Mouse (Mus musculus): ENCODE data around the gene Nptx1. TPM values are rescaled to one million over a fixed set of nuclear protein-coding genes. Genes with fewer than 3 reads are reported as not detected.
A peak's percentile ranks its signal among the peaks of the same experiment; 100 is the strongest.

The Nptx1 gene
- total RNA-seq, 2 experiments from 2014 or later = 492 to 504 TPM

GRCm38 (mm10) chr11:119524545-119524949 lies 23.0 kb downstream of the Nptx1 start:
- peak in 1 of 2 experiments; percentile 79 for DNase-seq (ENCODE audit: low spot score in 2 of 2)

GRCm38 (mm10) chr11:119523392-119523791 lies 24.2 kb downstream of the Nptx1 start:
- no peak for DNase-seq (ENCODE audit: low spot score in 2 of 2)

- no peak for DNase-seq (ENCODE audit: low spot score in 2 of 2)
Observed at GRCm38 (mm10) chr11:119522779-119523178, 24.8 kb downstream of the Nptx1 start.

GRCm38 (mm10) chr11:119521920-119522710 lies 25.4 kb downstream of the Nptx1 start:
- DNase-seq (ENCODE audit: low spot score in 2 of 2) = no peak

- no peak for DNase-seq (ENCODE audit: low spot score in 2 of 2)
Observed at GRCm38 (mm10) chr11:119520713-119521063, 26.9 kb downstream of the Nptx1 start.

- peak in 1 of 2 experiments; percentile 52 for DNase-seq (ENCODE audit: low spot score in 2 of 2)
Observed at GRCm38 (mm10) chr11:119520005-119520712, 27.4 kb downstream of the Nptx1 start.

GRCm38 (mm10) chr11:119519387-119519786 lies 28.2 kb downstream of the Nptx1 start:
- no peak for DNase-seq (ENCODE audit: low spot score in 2 of 2)

- peak; percentile 62 to 75 for DNase-seq (ENCODE audit: low spot score in 2 of 2)
Observed at GRCm38 (mm10) chr11:119516677-119517361, 30.7 kb downstream of the Nptx1 start.

- peak; percentile 77 to 90 for DNase-seq (ENCODE audit: low spot score in 2 of 2)
Observed at GRCm38 (mm10) chr11:119515823-119516676, 31.5 kb downstream of the Nptx1 start.

- peak; percentile 85 to 94 for DNase-seq (ENCODE audit: low spot score in 2 of 2)
Observed at GRCm38 (mm10) chr11:119514967-119515636, 32.5 kb downstream of the Nptx1 start.

GRCm38 (mm10) chr11:119514108-119514860 lies 33.3 kb downstream of the Nptx1 start:
- no peak for DNase-seq (ENCODE audit: low spot score in 2 of 2)

GRCm38 (mm10) chr11:119513038-119513659 lies 34.4 kb downstream of the Nptx1 start:
- DNase-seq (ENCODE audit: low spot score in 2 of 2) = no peak

GRCm38 (mm10) chr11:119509165-119509776 lies 38.3 kb downstream of the Nptx1 start:
- DNase-seq (ENCODE audit: low spot score in 2 of 2) = no peak

- DNase-seq (ENCODE audit: low spot score in 2 of 2) = peak; percentile 80 to 90
Observed at GRCm38 (mm10) chr11:119507772-119508171, 39.8 kb downstream of the Nptx1 start.

GRCm38 (mm10) chr11:119506386-119506785 lies 41.2 kb downstream of the Nptx1 start:
- no peak for DNase-seq (ENCODE audit: low spot score in 2 of 2)

GRCm38 (mm10) chr11:119503675-119504074 lies 43.9 kb downstream of the Nptx1 start:
- DNase-seq (ENCODE audit: low spot score in 2 of 2) = peak; percentile 59 to 84

GRCm38 (mm10) chr11:119500011-119500410 lies 47.5 kb downstream of the Nptx1 start:
- DNase-seq (ENCODE audit: low spot score in 2 of 2) = no peak

GRCm38 (mm10) chr11:119499297-119499696 lies 48.3 kb downstream of the Nptx1 start:
- no peak for DNase-seq (ENCODE audit: low spot score in 2 of 2)

GRCm38 (mm10) chr11:119497451-119497850 lies 50.1 kb downstream of the Nptx1 start:
- no peak for DNase-seq (ENCODE audit: low spot score in 2 of 2)
